Mouse (Mus musculus): Measurements from ENCODE around the gene 4833420G17Rik.

- TF ChIP-seq POLR2A (IDR thresholded peaks at IDR 0.05; ENCODE audit: borderline replicate concordance, insufficient read depth, low read length) (no peak), CTCF (IDR thresholded peaks at IDR 0.05; ENCODE audit: borderline replicate concordance, insufficient read depth, low read depth, low read length) (no peak)
These were observed 14.1 kb downstream of the 4833420G17Rik start for GRCm38 (mm10) chr13:119476631-119477030.
